Mouse (Mus musculus): ENCODE results near the gene Apba2.

GRCm38 (mm10) chr7:64743610-64744009 lies 242.1 kb downstream of the Apba2 start:
- TF ChIP-seq POLR2A (IDR thresholded peaks at IDR 0.05; ENCODE audit: low read depth, low read length) (no peak), CTCF (conservative IDR thresholded peaks at IDR 0.05; ENCODE audit: insufficient read depth, insufficient read length, low read depth, low read length) (no peak)

Data from kidney, adult 2 months (tissue).